Mouse (Mus musculus): ENCODE results near the gene Fgf23. TPM values are rescaled to one million over a fixed set of nuclear protein-coding genes. Genes with fewer than 3 reads are reported as not detected.

Fgf23 gene
- polyA plus RNA-seq, 1 experiment from 2014 or later: 0.20 TPM

- 29% methylated on average over 4 of the region's 4 CpGs for WGBS
- no peaks in the 10 kb centered on the region for H3K9me3 ChIP-seq (replicated peaks)
- H3K27me3 ChIP-seq: 0 out of 2 replicates have a peak, but pooled peaks cover 2% of the 10 kb centered on the region
- no peak overlapping the region for H3K4me2 ChIP-seq (replicated peaks)
- no peak for ATAC-seq (ENCODE audit: insufficient number of reproducible peaks, low FRiP score, low TSS enrichment, low read depth)
- H3K9ac ChIP-seq: no peak overlapping the region
- H3K36me3 ChIP-seq: peaks cover 8% of the 10 kb centered on the region; the same call in 1 of the 2 replicates
- no peaks in the 10 kb centered on the region for H3K4me1 ChIP-seq
- H3K4me3 ChIP-seq (replicated peaks): no peak overlapping the region
- no peak overlapping the region for H3K27ac ChIP-seq (replicated peaks)
Measured at GRCm38 (mm10) chr6:127086739-127087138, 14.0 kb downstream of the Fgf23 start.

GRCm38 (mm10) chr6:127094565-127094964, 21.9 kb downstream of the Fgf23 start:
- no peak overlapping the region for H3K4me3 ChIP-seq (replicated peaks)
- no peak overlapping the region for H3K9ac ChIP-seq
- H3K9me3 ChIP-seq (replicated peaks): no peaks in the 10 kb centered on the region
- no peaks in the 10 kb centered on the region for H3K27me3 ChIP-seq
- no peak for ATAC-seq (ENCODE audit: insufficient number of reproducible peaks, low FRiP score, low TSS enrichment, low read depth)
- H3K27ac ChIP-seq (replicated peaks): no peak overlapping the region
- 0 out of 2 replicates have a peak, but pooled peaks cover 3% of the 10 kb centered on the region for H3K36me3 ChIP-seq
- WGBS: 63% methylated on average over 7 of the region's 7 CpGs
- no peaks in the 10 kb centered on the region for H3K4me1 ChIP-seq
- no peak overlapping the region for H3K4me2 ChIP-seq (replicated peaks)

- no peak overlapping the region for H3K4me3 ChIP-seq (replicated peaks)
- H3K4me2 ChIP-seq (replicated peaks): no peak overlapping the region
- 92% methylated on average over 6 of the region's 6 CpGs for WGBS
- no peak overlapping the region for H3K27ac ChIP-seq (replicated peaks)
- H3K4me1 ChIP-seq: peaks cover 3% of the 10 kb centered on the region; the same call in 1 of the 2 replicates
- no peak for ATAC-seq (ENCODE audit: insufficient number of reproducible peaks, low FRiP score, low TSS enrichment, low read depth)
- no peaks in the 10 kb centered on the region for H3K36me3 ChIP-seq
- no peak overlapping the region for H3K9ac ChIP-seq
- no peaks in the 10 kb centered on the region for H3K9me3 ChIP-seq (replicated peaks)
- H3K27me3 ChIP-seq: no peaks in the 10 kb centered on the region
Measured at GRCm38 (mm10) chr6:127103506-127104275, 31.0 kb downstream of the Fgf23 start.

DNA sequence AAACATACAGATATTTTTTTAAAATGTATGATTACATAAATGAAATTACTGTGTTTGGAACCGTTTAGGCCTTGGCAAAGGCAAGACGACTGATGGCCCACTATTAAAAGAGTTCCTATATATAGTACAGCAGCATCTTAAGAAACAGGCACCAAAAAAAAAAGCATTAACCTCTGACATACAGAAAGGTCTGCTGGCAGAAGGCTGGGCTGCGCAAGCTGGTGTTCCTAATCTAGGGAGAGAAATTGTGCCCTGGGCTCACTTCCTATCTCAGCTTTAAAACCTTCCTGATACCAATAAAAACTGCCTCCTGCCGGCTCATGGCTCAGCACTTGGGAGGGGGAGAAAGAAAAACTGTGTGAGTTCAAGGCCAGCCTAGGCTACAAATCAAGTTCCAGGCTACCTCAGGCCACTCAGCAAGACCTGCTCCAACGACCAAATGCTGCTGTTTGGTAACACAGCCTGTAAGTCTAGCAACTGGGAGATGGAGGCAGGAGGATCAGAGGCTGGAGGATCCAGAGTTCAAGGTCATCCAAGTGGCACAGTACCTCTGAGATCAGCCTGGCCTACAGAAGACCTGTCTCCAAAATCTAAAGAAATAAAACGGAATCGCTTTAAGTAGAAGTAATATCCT, 31.8 kb downstream of the Fgf23 start:
- no peak for ATAC-seq (ENCODE audit: insufficient number of reproducible peaks, low FRiP score, low TSS enrichment, low read depth)
- Histone ChIP-seq H3K4me2 (replicated peaks) (no peak overlapping the region), H3K27ac (replicated peaks) (no peak overlapping the region), H3K27me3 (no peaks in the 10 kb centered on the region), H3K4me1 (peaks cover 9% of the 10 kb centered on the region; the same call in 1 of the 2 replicates), H3K9me3 (replicated peaks) (no peaks in the 10 kb centered on the region), H3K4me3 (replicated peaks) (no peak overlapping the region), H3K9ac (no peak overlapping the region), H3K36me3 (no peaks in the 10 kb centered on the region)
- WGBS: 74% methylated on average over 7 of the region's 7 CpGs

DNA sequence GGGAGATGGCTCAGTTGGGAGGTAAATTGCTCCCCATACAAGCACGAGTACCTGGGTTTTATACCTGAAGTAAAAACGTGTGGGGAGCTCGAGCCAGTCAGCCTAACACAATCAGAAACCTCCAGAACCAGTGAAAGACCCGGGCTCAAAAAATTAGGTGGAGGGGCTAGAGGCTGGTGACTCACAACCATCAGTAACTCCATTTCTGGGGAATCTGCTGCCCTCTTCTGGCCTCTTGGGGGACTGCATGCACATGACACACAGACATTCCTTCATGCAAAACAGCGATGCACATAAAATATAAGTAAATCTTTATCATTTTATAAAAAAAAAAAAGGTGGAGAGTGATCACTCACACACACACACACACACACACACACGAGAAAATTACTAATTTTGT, 32.4 kb downstream of the Fgf23 start:
- WGBS: 56% methylated on average over 6 of the region's 6 CpGs
- Histone ChIP-seq H3K36me3 (no peaks in the 10 kb centered on the region), H3K4me3 (replicated peaks) (no peak overlapping the region), H3K27me3 (no peaks in the 10 kb centered on the region), H3K4me1 (peaks cover 13% of the 10 kb centered on the region; the same call in 1 of the 2 replicates), H3K27ac (replicated peaks) (no peak overlapping the region), H3K4me2 (replicated peaks) (no peak overlapping the region), H3K9me3 (replicated peaks) (no peaks in the 10 kb centered on the region), H3K9ac (no peak overlapping the region)
- ATAC-seq (ENCODE audit: insufficient number of reproducible peaks, low FRiP score, low TSS enrichment, low read depth): no peak

GRCm38 (mm10) chr6:127106189-127106588, 33.5 kb downstream of the Fgf23 start:
- H3K27me3 ChIP-seq: no peaks in the 10 kb centered on the region
- WGBS: 86% methylated on average over 5 of the region's 5 CpGs
- H3K9me3 ChIP-seq (replicated peaks): no peaks in the 10 kb centered on the region
- H3K36me3 ChIP-seq: no peaks in the 10 kb centered on the region
- H3K9ac ChIP-seq: no peak overlapping the region
- H3K4me1 ChIP-seq: peaks cover 13% of the 10 kb centered on the region; the same call in 1 of the 2 replicates
- H3K27ac ChIP-seq (replicated peaks): no peak overlapping the region
- ATAC-seq (ENCODE audit: insufficient number of reproducible peaks, low FRiP score, low TSS enrichment, low read depth): no peak
- no peak overlapping the region for H3K4me2 ChIP-seq (replicated peaks)
- no peak overlapping the region for H3K4me3 ChIP-seq (replicated peaks)

DNA sequence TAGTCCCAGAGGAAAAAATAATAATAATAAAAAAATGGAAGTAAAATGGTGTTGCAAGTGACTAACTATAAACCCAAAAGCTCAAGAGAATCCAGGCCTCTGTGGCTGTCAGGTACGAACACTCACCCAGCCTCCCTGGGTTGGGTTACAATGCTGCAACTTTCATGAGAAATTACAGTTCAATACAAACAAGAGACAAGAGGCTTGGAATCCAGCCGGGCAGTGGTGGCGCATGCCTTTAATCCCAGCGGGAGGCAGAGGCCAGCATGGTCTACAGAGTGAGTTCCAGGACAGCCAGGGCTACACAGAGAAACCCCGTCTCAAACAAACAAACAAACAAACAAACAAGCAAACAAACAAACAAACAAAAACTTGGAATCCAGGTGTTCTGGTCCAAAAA, 34.0 kb downstream of the Fgf23 start:
- 59% methylated on average over 5 of the region's 5 CpGs for WGBS
- H3K4me2 ChIP-seq (replicated peaks): no peak overlapping the region
- H3K9me3 ChIP-seq (replicated peaks): no peaks in the 10 kb centered on the region
- H3K4me3 ChIP-seq (replicated peaks): no peak overlapping the region
- H3K27me3 ChIP-seq: no peaks in the 10 kb centered on the region
- no peaks in the 10 kb centered on the region for H3K36me3 ChIP-seq
- H3K27ac ChIP-seq (replicated peaks): no peak overlapping the region
- H3K9ac ChIP-seq: no peak overlapping the region
- peaks cover 13% of the 10 kb centered on the region; the same call in 1 of the 2 replicates for H3K4me1 ChIP-seq
- no peak for ATAC-seq (ENCODE audit: insufficient number of reproducible peaks, low FRiP score, low TSS enrichment, low read depth)

DNA sequence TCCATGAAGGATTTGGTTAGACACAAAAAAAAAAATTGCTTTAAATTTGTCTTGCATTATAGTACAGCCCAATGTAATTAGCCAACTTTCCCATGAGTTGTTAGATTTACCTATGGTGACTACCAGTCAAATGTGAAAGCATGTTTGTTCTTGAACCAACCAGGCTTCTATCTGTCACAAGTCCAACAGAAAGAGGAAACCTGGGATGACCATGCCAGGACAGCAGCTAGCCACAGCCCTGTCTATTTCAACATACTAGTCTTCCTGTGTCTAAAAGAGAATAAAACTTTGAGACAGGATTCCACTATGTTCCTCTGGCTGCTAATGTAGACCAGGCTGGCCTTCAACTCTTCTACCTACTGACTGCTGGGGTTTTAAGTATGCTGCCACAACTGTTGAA, 34.7 kb downstream of the Fgf23 start:
- Histone ChIP-seq H3K4me3 (replicated peaks) (no peak overlapping the region), H3K4me2 (replicated peaks) (no peak overlapping the region), H3K9me3 (replicated peaks) (no peaks in the 10 kb centered on the region), H3K27me3 (no peaks in the 10 kb centered on the region), H3K27ac (replicated peaks) (no peak overlapping the region), H3K36me3 (no peaks in the 10 kb centered on the region), H3K9ac (no peak overlapping the region), H3K4me1 (peaks cover 13% of the 10 kb centered on the region; the same call in 1 of the 2 replicates)
- no peak for ATAC-seq (ENCODE audit: insufficient number of reproducible peaks, low FRiP score, low TSS enrichment, low read depth)

- H3K9me3 ChIP-seq (replicated peaks): no peaks in the 10 kb centered on the region
- H3K4me1 ChIP-seq: peaks cover 13% of the 10 kb centered on the region; the same call in 1 of the 2 replicates
- no peaks in the 10 kb centered on the region for H3K36me3 ChIP-seq
- H3K9ac ChIP-seq: 0 out of 2 replicates have a peak overlapping the region, but pooled peaks have one; percentile 40
- peak overlapping the region; percentile 61 for H3K4me3 ChIP-seq (replicated peaks)
- ATAC-seq (ENCODE audit: insufficient number of reproducible peaks, low FRiP score, low TSS enrichment, low read depth): no peak
- H3K4me2 ChIP-seq (replicated peaks): peak overlapping the region; percentile 82
- no peaks in the 10 kb centered on the region for H3K27me3 ChIP-seq
- H3K27ac ChIP-seq (replicated peaks): no peak overlapping the region
- WGBS: 39% methylated on average over 20 of the region's 20 CpGs
Measured at GRCm38 (mm10) chr6:127108368-127109060, 35.8 kb downstream of the Fgf23 start.

- Histone ChIP-seq H3K4me1 (peaks cover 13% of the 10 kb centered on the region; the same call in 1 of the 2 replicates), H3K9me3 (replicated peaks) (no peaks in the 10 kb centered on the region), H3K4me2 (replicated peaks) (peak within 1 kb of the TSS; percentile 82), H3K27ac (replicated peaks) (no peak within 1 kb of the TSS), H3K36me3 (no peaks in the 10 kb centered on the region), H3K27me3 (no peaks in the 10 kb centered on the region), H3K9ac (peak within 1 kb of the TSS; percentile 40), H3K4me3 (replicated peaks) (peak within 1 kb of the TSS; percentile 61)
- under 1% methylated on average over 37 of the region's 37 CpGs for WGBS
- peak; percentile 98 for ATAC-seq (ENCODE audit: insufficient number of reproducible peaks, low FRiP score, low TSS enrichment, low read depth)
Measured at GRCm38 (mm10) chr6:127109402-127109930, 36.8 kb downstream of the Fgf23 start, which contains the start of gene Tigar. Gene Tigar (minus strand): TSS chr6:127109557.

Measured in embryonic facial prominence, embryonic 15.5 days (tissue).